Mouse (Mus musculus) stomach, postnatal 0 days (tissue): Measurements from ENCODE around the gene Rtn4r. TPM values are rescaled to one million over a fixed set of nuclear protein-coding genes. Genes with fewer than 3 reads are reported as not detected.

Source experiments
- ATAC-seq: fragments of 200-750 bp; cut with Nextera tagmentation; 2 replicates; pipeline ENCODE4 v1.8.0; 2017; ENCODE audit not compliant: low FRiP score, low TSS enrichment
- DNase-seq: peaks from one replicate; pipeline ENCODE4 v3.0.0-alpha.2; 2016; ENCODE audit warnings: low spot score
- H3K27ac ChIP-seq: fragments of 300-500 bp; sonication (generic); replicated peaks from 2 replicates; pipeline ENCODE4 v1.5.1; 2014; ENCODE audit warnings: mild to moderate bottlenecking, control low read depth
- H3K27me3 ChIP-seq: fragments of 300-500 bp; sonication (generic); 2 replicates; pipeline ENCODE4 v1.6.1; 2014; ENCODE audit warnings: low read length; ENCODE audit not compliant: control insufficient read depth, insufficient read depth
- H3K36me3 ChIP-seq: fragments of 300-500 bp; sonication (generic); 2 replicates; pipeline ENCODE4 v1.6.1; 2014; ENCODE audit warnings: low read length, mixed read lengths; ENCODE audit not compliant: control insufficient read depth, insufficient read depth
- H3K4me1 ChIP-seq: fragments of 300-500 bp; sonication (generic); replicated peaks from 2 replicates; pipeline ENCODE4 v1.6.1; 2014; ENCODE audit warnings: antibody characterized with exemption; ENCODE audit not compliant: control insufficient read depth, insufficient read depth
- H3K4me2 ChIP-seq: fragments of 300-500 bp; sonication (generic); replicated peaks from 2 replicates; pipeline ENCODE4 v1.6.1; 2014; ENCODE audit warnings: low read depth, mild to moderate bottlenecking, control low read depth, moderate library complexity
- H3K4me3 ChIP-seq: fragments of 300-500 bp; sonication (generic); 2 replicates; pipeline ENCODE4 v1.5.1; 2014; ENCODE audit warnings: low read depth, low read length, control low read depth
- H3K9ac ChIP-seq: fragments of 300-500 bp; sonication (generic); 2 replicates; pipeline ENCODE4 v1.6.1; 2014; ENCODE audit warnings: mild to moderate bottlenecking, low read length, control low read depth, mixed read lengths
- H3K9me3 ChIP-seq: fragments of 300-500 bp; sonication (generic); 2 replicates; pipeline ENCODE4 v1.6.1; 2016; ENCODE audit warnings: low read length; ENCODE audit not compliant: control insufficient read depth
- CTCF ChIP-seq: IDR thresholded peaks from 2 replicates; pipeline ENCODE4 v1.5.1; 2016; ENCODE audit warnings: antibody characterized with exemption, low read depth, mild to moderate bottlenecking, moderate library complexity
- EP300 ChIP-seq: optimal IDR thresholded peaks from 2 replicates; pipeline ENCODE3; 2016; ENCODE audit warnings: antibody characterized with exemption
- WGBS: fragments of 180-500 bp; shearing (Covaris S2); extraction: QIAGEN DNeasy Blood & Tissue Kit; methylation state at CpG from one replicate; pipeline ENCODE4 v1.1.7; 2014; 5-methylcytosine and 5-hydroxymethylcytosine counted together
- polyA plus RNA-seq: library from polyadenylated mRNA; unstranded; fragments of >200 nt; fragmentation: Nextera tagmentation; extraction: Ambion mirVana; gene quantifications from 2 replicates; pipeline ENCODE4 v1.2.1, GENCODE M21; 2015

The Rtn4r gene
- polyA plus RNA-seq, 1 experiment from 2014 or later: 1.1 TPM

GRCm38 (mm10) chr16:18154521-18155171, 27.2 kb downstream of the Rtn4r start:
- Histone ChIP-seq H3K27me3 (no peaks in the 10 kb centered on the region), H3K27ac (no peak overlapping the region), H3K9me3 (no peaks in the 10 kb centered on the region), H3K4me2 (no peak overlapping the region), H3K9ac (no peak overlapping the region), H3K4me3 (no peak overlapping the region), H3K36me3 (no peaks in the 10 kb centered on the region), H3K4me1 (no peaks in the 10 kb centered on the region; the same call in 1 of the 2 replicates)
- ATAC-seq (peak; percentile 30; the same call in 1 of the 2 replicates), DNase-seq (peak; percentile 28)
- WGBS: 31% methylated on average over 14 of the region's 14 CpGs
- no peak for TF ChIP-seq EP300
- TF ChIP-seq CTCF: 0 out of 2 replicates have a peak, but pooled peaks have one; percentile 23

GRCm38 (mm10) chr16:18156579-18157350, 29.3 kb downstream of the Rtn4r start:
- Histone ChIP-seq H3K27me3 (no peaks in the 10 kb centered on the region), H3K9me3 (no peaks in the 10 kb centered on the region), H3K9ac (no peak overlapping the region), H3K4me1 (no peaks in the 10 kb centered on the region; the same call in 1 of the 2 replicates), H3K4me3 (no peak overlapping the region), H3K4me2 (no peak overlapping the region), H3K36me3 (no peaks in the 10 kb centered on the region), H3K27ac (no peak overlapping the region)
- ATAC-seq (no peak), DNase-seq (no peak)
- no peak for TF ChIP-seq CTCF
- TF ChIP-seq EP300: no peak
- WGBS: 74% methylated on average over 12 of the region's 12 CpGs

- H3K4me2 ChIP-seq: no peak overlapping the region
- no peaks in the 10 kb centered on the region; the same call in 1 of the 2 replicates for H3K4me1 ChIP-seq
- DNase-seq: no peak
- WGBS: 83% methylated on average over 6 of the region's 6 CpGs
- no peak overlapping the region for H3K27ac ChIP-seq
- H3K36me3 ChIP-seq: no peaks in the 10 kb centered on the region
- H3K27me3 ChIP-seq: no peaks in the 10 kb centered on the region
- no peak for ATAC-seq
- TF ChIP-seq CTCF: no peak
- TF ChIP-seq EP300: no peak
- H3K9me3 ChIP-seq: no peaks in the 10 kb centered on the region
- no peak overlapping the region for H3K9ac ChIP-seq
- H3K4me3 ChIP-seq: no peak overlapping the region
Measured at GRCm38 (mm10) chr16:18159255-18159654, 31.8 kb downstream of the Rtn4r start.

- TF ChIP-seq EP300 (no peak), CTCF (no peak)
- Histone ChIP-seq H3K36me3 (no peaks in the 10 kb centered on the region), H3K4me2 (no peak overlapping the region), H3K9ac (no peak overlapping the region), H3K27ac (no peak overlapping the region), H3K9me3 (no peaks in the 10 kb centered on the region), H3K4me1 (no peaks in the 10 kb centered on the region), H3K27me3 (no peaks in the 10 kb centered on the region), H3K4me3 (no peak overlapping the region)
- ATAC-seq: no peak
- WGBS: 33% methylated on average over 1 of the region's 1 CpGs
- no peak for DNase-seq
Measured at GRCm38 (mm10) chr16:18159778-18160177, 32.3 kb downstream of the Rtn4r start.

GRCm38 (mm10) chr16:18160514-18160913, 33.1 kb downstream of the Rtn4r start:
- TF ChIP-seq EP300 (no peak), CTCF (no peak)
- DNase-seq: no peak
- no peaks in the 10 kb centered on the region for H3K36me3 ChIP-seq
- H3K4me2 ChIP-seq: no peak overlapping the region
- ATAC-seq: no peak
- no peak overlapping the region for H3K4me3 ChIP-seq
- WGBS: 58% methylated on average over 7 of the region's 7 CpGs
- no peaks in the 10 kb centered on the region for H3K27me3 ChIP-seq
- H3K9me3 ChIP-seq: no peaks in the 10 kb centered on the region
- no peak overlapping the region for H3K9ac ChIP-seq
- H3K4me1 ChIP-seq: no peaks in the 10 kb centered on the region
- no peak overlapping the region for H3K27ac ChIP-seq

- Histone ChIP-seq H3K27ac (no peak overlapping the region), H3K9me3 (no peaks in the 10 kb centered on the region), H3K36me3 (no peaks in the 10 kb centered on the region), H3K4me2 (no peak overlapping the region), H3K9ac (no peak overlapping the region), H3K27me3 (no peaks in the 10 kb centered on the region), H3K4me3 (no peak overlapping the region), H3K4me1 (no peaks in the 10 kb centered on the region)
- no peak for ATAC-seq
- 71% methylated on average over 1 of the region's 1 CpGs for WGBS
- DNase-seq: no peak
- TF ChIP-seq EP300: no peak
- no peak for TF ChIP-seq CTCF
Measured at GRCm38 (mm10) chr16:18161190-18161589, 33.7 kb downstream of the Rtn4r start.
